Mouse (Mus musculus) gastrocnemius, postnatal 10 days (tissue): ENCODE measurements at regions not wholly inside any gene's neighbourhood (a gene's known extent, or its start where the extent isn't known, plus 50 kb on each side); places are given as distances from the start of the nearest gene placed in this dataset.
A peak's percentile ranks its signal among the peaks of the same experiment; 100 is the strongest.
"Not testable (repeated sequence)": the region's sequence is repeated elsewhere in the genome, so short reads cannot be mapped to it uniquely, and the experiment has no call there.

Experiments
- DNase-seq: peaks from one replicate; pipeline ENCODE4 v3.0.0; 2021; ENCODE audit warnings: mixed read lengths

- DNase-seq, result peak; percentile 13
Measured at GRCm38 (mm10) chr10:95773425-95773980, 69.2 kb downstream of the Gm33543 start.

DNA sequence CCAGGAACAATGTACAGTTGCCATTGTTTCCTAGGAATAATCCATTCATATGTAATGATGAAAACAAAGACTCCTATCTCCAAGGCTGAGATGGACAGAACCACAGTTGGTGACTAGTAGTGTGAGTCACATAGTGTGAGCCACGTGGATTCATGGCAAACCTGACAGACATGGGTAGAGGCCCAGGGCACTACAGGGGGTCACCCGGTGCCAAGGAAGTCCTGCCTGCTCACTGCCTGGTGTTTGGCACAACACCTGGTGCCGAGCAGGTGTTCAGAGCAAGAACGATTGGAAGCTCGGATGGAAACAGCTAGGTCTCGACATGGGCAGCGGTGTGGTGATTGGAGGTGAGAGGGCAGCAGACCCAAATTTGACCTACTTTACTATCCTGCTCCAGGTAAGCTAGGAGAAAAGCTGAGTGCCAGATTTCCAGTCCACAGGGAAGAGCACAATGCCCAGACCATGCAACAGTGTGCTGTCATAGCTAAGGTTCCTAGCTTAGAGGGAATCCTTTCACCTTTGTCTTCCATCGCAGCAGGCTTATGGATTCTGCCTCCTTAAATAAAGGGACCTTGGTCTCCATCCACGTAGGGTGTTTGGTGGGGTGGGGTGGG, 69.8 kb downstream of the Gm33543 start:
- DNase-seq, result no peak

- no peak for DNase-seq
Measured at GRCm38 (mm10) chr10:95768974-95769373, 73.8 kb downstream of the Gm33543 start.

GRCm38 (mm10) chr10:95767526-95768161, 75.1 kb downstream of the Gm33543 start:
- no peak for DNase-seq

DNA sequence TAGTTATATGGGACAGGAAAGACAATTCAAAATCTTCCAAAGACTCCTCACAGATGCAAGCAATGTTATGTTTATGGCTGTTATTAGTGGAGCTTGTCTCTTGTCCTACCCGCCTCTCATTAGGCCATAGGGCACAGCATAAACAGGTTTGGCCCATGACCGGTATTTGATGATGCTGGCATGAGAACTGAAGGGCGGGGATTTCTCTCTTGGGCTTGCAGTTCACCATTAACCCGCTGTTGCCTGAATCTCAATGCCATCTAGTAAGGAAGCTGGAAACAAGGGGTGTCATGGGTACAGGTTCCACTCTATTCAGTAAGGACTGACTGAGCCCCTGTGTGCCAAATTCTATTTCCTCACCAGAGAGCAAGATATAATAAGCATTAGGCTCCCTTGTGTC, 78.6 kb downstream of the Gm33543 start:
- no peak for DNase-seq

- no peak for DNase-seq
Measured at GRCm38 (mm10) chr10:95762632-95763031, 80.1 kb downstream of the Gm33543 start.

DNA sequence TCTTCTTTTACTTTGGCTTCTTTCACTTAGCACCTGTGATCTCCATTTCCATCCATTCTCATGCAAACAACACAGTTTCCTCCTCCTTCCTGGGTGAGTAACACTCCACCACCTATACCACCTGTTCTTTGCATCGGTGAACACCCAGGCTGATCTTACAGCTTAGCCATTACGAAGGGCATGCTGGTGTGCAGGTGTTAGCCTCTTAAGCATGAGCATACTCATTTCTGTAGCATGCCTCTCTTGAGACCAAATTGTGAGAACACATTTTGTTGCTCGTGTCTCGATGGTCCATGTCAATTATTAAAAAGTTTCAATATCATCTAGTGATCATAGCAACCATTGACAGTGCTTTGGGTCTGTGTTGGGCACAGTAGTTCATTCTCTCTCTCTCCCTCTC, 80.8 kb downstream of the Gm33543 start:
- no peak for DNase-seq

DNA sequence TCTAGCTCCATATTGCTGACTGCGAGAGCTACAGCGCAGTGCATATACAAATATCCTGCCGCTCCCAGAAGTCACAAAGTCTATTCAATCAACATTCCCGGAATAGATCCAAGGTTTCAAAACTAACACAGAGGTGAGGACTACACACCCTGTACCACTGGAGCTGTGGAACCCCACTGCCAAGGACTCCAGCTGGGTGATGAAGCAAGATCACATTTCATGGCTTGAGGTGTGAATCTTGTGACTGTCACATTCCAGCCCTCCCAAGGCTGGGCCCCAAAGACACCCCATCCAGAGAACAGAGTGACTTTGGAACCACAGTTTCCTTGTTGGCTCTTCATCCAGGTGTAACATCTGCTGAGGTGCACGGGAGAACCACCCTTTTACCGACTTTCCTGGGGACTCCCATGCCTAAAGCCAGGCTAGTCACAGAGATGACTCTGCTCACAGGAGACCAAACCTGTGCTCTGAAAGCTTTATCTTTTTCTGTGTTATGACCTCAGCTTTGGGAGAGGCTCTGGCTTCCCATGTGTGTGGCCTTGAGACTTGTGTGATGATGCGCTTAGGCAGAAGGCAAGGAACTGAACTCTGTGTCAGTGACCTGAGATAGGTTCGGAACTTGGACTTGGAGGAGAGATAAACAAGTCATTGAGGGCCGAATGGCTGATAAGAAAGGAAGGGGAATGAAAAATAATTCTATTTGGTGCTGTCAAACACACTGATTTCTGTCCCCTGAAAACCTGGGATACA, 82.4 kb downstream of the Gm33543 start:
- no peak for DNase-seq

GRCm38 (mm10) chr10:95758181-95758580, 84.5 kb downstream of the Gm33543 start:
- no peak for DNase-seq

- DNase-seq, result no peak
Measured at GRCm38 (mm10) chr10:95755429-95755828, 82.2 kb upstream of the Anapc15-ps start.

DNA sequence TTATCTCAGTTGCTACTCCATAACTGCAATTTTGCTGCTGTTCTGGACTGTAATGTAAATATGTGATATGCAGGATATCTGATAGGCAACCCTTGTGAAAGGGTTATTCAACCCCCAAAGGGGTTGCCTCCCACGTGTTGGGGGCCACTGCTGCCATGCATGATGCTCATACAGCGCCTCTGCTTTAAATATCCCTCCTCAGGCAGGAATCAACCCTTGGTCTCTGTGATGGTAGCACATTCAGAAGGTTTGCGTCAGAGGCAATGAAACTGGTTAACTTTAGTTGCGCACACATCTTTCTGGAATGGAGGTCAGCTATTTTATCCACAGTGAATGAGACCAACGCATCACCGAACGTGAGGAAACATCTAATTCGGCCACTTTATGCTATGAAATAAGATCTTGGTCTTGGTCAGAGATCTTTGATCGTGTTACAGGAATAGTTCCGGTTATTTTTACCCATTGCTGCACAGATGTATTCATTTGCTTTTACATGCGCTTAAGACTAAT, 80.2 kb upstream of the Anapc15-ps start:
- DNase-seq, result no peak

GRCm38 (mm10) chr10:95748360-95748759, 75.1 kb upstream of the Anapc15-ps start:
- no peak for DNase-seq

DNA sequence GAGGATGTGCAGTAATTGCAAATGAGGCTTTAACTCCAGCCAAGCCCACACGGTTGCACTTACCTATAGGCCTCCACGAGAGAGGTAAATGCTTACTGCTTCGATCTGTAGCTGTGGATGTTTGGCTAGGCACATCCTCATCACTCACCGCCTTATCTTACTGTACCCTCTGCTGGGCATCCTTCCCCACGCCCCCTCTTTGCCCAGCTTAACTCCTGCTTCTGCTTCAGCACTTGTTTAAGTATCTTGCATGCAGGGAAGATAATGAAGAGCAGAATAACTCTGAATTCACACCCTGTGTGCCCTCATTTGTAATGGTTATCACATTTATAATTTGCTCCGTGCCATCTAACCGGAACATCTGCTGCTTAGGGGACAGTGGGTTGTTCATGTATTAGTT, 74.7 kb upstream of the Anapc15-ps start:
- DNase-seq, result no peak

DNA sequence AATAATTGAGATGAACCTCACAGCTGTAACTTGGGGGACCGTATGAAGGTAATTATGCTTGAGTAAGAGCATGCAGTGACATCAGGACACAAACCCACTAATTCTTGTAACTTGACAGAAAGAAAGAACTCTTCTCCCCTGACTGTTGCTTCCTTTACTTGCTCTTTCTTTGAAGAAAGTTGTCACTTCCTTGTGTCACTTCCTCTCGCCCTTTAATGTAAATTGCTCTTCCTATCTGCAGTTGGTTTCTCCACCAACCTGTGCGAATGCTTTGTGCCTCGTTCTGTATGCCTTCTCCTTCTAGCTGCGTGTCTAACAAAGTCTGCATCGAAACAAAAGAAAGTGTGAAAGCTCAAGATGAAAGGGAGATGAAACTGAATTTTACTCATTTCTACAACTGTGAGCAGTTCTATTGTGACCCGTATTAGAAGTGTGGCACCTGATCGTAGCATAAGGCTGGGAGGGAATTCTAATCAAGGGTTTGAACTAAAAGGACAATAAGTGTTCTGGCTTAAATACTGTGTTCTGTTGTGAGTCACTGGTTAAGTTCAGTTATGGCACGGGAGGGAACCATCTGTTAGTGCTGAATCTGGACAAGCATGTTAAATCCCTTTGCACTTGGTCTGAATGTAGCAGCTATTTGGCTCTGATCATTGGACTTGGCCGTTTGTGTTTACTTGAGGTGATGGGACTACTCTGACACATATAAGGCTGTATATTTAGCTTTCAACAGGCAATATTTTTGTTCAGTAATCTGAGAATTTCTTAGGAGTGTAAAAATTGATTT, 72.8 kb upstream of the Anapc15-ps start:
- DNase-seq, result no peak

DNA sequence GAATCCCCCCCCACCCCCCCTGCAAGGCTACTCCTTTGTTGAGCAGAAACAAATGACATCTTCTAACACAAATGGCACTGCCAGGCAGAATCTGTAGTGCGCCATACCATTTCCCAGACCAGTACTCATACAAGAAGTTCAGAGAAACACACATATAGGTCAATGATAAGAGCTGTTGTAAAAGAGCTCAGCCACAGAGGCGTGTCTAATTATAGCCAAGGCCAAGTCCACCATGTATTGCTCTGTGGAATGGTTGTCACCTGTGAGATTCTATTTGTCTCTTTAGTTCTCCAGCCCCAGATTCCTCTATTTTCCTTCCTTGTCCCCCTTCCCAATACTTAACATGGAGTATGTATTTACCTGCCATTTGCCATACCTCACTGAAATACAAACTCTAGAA, 72.0 kb upstream of the Anapc15-ps start:
- no peak for DNase-seq

GRCm38 (mm10) chr10:95743627-95744026, 70.4 kb upstream of the Anapc15-ps start:
- DNase-seq, result no peak

- no peak for DNase-seq
Measured at GRCm38 (mm10) chr10:95739421-95739820, 66.2 kb upstream of the Anapc15-ps start.

- not testable (repeated sequence) for DNase-seq
Measured at GRCm38 (mm10) chr10:95736743-95737142, 63.5 kb upstream of the Anapc15-ps start.

- DNase-seq, result no peak
Measured at GRCm38 (mm10) chr10:95731001-95731400, 57.8 kb upstream of the Anapc15-ps start.

DNA sequence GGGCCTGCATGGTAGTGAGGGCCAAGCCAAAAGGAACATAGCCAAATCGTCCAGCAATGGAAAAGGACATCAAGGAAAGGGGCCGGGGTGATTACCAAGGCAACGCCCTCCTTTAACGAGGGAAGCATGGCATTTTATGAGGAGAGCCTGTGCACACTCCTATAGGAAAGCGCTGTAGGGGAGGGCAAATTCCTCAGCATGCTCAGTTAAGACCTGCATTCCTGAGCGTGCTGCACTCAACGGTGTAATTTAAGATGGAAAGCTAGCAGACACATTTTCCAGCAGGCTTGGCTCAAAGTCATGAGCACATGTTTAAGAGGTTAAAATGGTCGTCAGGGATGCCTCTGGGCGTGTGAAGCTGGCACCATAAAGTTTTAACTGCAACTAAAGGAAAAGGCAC, 56.6 kb upstream of the Anapc15-ps start:
- no peak for DNase-seq

DNA sequence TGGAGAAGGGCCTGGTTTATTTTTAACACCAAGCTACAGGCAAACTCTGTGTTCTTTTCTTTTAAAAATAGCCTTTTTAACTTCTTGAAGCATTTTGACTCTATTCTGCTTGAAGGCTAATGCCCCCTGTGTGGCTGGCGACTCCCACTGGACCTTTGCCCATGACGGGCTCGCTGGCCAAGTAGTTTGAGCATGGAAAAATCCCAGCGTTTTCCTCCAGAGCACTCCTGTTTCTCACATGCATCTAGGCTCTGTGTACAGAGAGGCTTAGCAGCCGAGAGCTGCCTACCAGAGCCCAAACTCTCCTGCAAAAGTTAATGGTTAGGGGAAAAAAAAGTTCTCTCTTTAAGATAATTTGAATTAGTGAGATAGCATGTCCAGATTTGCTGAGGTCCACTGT, 52.7 kb upstream of the Anapc15-ps start:
- peak; percentile 56 for DNase-seq

- DNase-seq, result no peak
Measured at GRCm38 (mm10) chr10:95725349-95725748, 52.1 kb upstream of the Anapc15-ps start.
